Mouse (Mus musculus): ENCODE results near the gene Ccdc169. TPM values are rescaled to one million over a fixed set of nuclear protein-coding genes. Genes with fewer than 3 reads are reported as not detected.
A peak's percentile ranks its signal among the peaks of the same experiment; 100 is the strongest.

Gene Ccdc169
- polyA plus RNA-seq (2015; fragmentation: Nextera tagmentation; extraction: Ambion mirVana): not detected in 2 replicates

DNA sequence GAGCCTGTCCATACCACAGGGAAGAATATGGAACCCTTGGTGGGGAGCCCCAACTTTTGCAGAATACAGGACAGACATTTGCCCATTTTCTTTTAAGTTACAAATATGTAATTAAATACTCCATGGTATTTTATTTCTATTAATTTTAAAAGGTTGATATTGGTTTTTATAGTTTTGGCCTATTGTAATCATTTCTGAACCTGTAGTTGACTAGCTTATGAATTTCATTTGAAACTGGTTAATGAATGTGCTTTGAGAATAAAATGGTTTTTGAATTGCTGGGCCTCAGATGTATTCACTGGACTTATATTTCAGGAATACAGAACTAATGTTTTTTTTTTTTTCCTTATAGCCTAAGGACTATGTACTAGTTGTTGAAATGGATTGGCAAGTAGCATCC lies at the start of gene Ccdc169:
TSS of gene Ccdc169 (plus strand) at position 301 of the 400 bp plus-strand sequence.
- no peak within 1 kb of the TSS for H3K4me3 ChIP-seq (replicated peaks)
- no peak for ATAC-seq (ENCODE audit: insufficient read depth)
- peaks cover 8% of the 10 kb centered on the region for H3K36me3 ChIP-seq (replicated peaks)
- no peak within 1 kb of the TSS for H3K4me2 ChIP-seq
- no peak within 1 kb of the TSS for H3K27ac ChIP-seq (replicated peaks)
- H3K9ac ChIP-seq: no peak within 1 kb of the TSS
- no peaks in the 10 kb centered on the region for H3K9me3 ChIP-seq (replicated peaks)
- H3K27me3 ChIP-seq: no peaks in the 10 kb centered on the region
- H3K4me1 ChIP-seq (replicated peaks): no peaks in the 10 kb centered on the region

DNA sequence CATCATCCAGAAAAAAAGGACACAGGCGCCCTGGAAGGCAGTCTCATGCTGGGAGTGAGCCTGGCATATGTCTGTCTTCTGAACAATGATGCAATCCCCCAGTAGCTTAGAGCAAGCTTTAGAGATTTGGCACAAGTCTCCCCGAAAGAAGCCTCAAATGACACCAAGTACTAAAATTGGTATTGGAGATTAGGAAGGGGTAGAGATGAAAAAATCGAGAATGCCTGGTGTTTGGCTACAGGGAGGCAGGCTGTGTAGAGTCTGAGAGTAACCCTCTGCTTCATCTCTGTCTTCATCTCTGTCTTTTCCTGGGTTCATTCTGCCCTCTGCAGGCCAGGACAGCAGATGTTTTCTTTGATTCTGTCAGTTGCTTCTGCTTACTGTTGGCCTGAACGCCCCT lies 49.8 kb upstream of the Ccdc169 start:
- Histone ChIP-seq H3K4me3 (replicated peaks) (no peak overlapping the region), H3K4me2 (no peak overlapping the region), H3K36me3 (replicated peaks) (no peaks in the 10 kb centered on the region), H3K27me3 (no peaks in the 10 kb centered on the region), H3K9me3 (replicated peaks) (no peaks in the 10 kb centered on the region), H3K4me1 (replicated peaks) (no peaks in the 10 kb centered on the region), H3K27ac (replicated peaks) (no peak overlapping the region), H3K9ac (no peak overlapping the region)
- ATAC-seq (ENCODE audit: insufficient read depth): no peak
- WGBS (ENCODE audit: insufficient replicate concordance): 43% methylated on average over 4 of the region's 4 CpGs

DNA sequence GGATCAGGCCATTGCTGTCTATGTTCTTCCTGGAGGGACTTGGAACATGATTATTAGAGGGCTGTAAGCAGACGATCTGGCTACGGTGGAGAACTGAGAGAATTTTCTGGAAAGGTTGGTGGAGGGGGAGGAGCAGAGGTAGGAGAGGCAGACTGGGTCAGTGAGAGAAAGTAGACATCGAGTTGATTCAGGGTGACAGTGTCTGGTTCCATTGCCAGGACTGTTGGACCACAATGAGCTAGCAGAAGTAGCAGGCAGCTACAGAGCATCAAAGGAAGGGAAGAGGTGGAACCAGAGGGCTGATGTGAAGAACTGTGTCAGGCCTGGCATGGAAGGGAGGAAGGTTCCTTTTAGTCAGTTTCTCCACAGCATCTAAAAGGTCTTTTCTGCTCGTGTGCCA lies 48.8 kb upstream of the Ccdc169 start:
- ATAC-seq (ENCODE audit: insufficient read depth): no peak
- H3K9ac ChIP-seq: no peak overlapping the region

DNA sequence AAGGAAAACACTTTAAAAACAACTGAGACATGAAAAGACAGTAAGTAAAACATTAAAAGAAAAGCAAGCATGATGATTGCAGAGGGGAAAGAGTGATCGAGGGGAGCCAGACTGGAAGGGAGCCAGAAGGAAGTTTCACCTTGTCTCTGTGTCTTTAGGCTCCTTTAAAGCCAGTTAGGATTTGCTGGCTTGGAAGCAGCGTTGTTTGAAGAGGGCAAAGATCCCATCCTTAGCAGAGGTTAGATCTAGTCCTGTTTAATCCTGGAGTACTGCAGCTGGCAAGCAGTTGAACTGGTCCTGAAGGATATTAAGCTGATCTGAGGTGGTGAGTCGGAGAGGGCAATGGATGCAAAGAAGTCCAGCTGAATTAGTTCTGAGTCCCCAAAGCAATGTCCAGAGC lies 48.3 kb upstream of the Ccdc169 start:
- Histone ChIP-seq H3K36me3 (replicated peaks) (no peaks in the 10 kb centered on the region), H3K4me2 (no peak overlapping the region), H3K4me1 (replicated peaks) (no peaks in the 10 kb centered on the region), H3K9me3 (replicated peaks) (no peaks in the 10 kb centered on the region), H3K27ac (replicated peaks) (no peak overlapping the region), H3K4me3 (replicated peaks) (no peak overlapping the region), H3K9ac (no peak overlapping the region), H3K27me3 (no peaks in the 10 kb centered on the region)
- 46% methylated on average over 3 of the region's 3 CpGs for WGBS (ENCODE audit: insufficient replicate concordance)
- ATAC-seq (ENCODE audit: insufficient read depth): no peak

More for the DNA sequence above, 48.8 kb upstream of the Ccdc169 start:
- Histone ChIP-seq H3K36me3 (replicated peaks) (no peaks in the 10 kb centered on the region), H3K4me2 (no peak overlapping the region), H3K4me1 (replicated peaks) (no peaks in the 10 kb centered on the region), H3K9me3 (replicated peaks) (no peaks in the 10 kb centered on the region), H3K27me3 (no peaks in the 10 kb centered on the region), H3K27ac (replicated peaks) (no peak overlapping the region), H3K4me3 (replicated peaks) (no peak overlapping the region)
- 45% methylated on average over 4 of the region's 4 CpGs for WGBS (ENCODE audit: insufficient replicate concordance)

DNA sequence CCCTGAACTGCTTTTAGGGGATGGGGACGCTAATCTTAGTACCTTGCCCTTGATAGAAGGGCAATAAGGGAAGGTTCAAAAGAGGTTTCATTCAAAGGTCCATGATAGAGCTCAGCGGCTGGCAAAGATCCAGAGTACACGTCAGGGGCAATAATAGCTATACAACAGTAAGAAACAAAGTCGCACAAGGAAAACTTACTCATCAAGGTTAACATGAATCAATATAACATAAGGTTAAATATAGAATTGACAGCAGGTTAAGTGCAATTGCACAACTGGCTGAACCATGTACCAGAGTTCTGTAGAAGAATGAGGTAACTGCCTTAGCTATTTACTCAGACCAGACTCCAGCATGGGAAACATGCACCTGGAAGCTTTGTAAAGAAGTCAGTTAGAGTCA lies 47.8 kb upstream of the Ccdc169 start:
- ATAC-seq (ENCODE audit: insufficient read depth): peak; percentile 25; the same call in 1 of the 2 replicates
- H3K27me3 ChIP-seq: no peaks in the 10 kb centered on the region
- H3K4me2 ChIP-seq: no peak overlapping the region
- H3K9ac ChIP-seq: no peak overlapping the region
- 61% methylated on average over 4 of the region's 4 CpGs for WGBS (ENCODE audit: insufficient replicate concordance)
- H3K27ac ChIP-seq (replicated peaks): no peak overlapping the region
- no peaks in the 10 kb centered on the region for H3K36me3 ChIP-seq (replicated peaks)
- no peaks in the 10 kb centered on the region for H3K9me3 ChIP-seq (replicated peaks)
- H3K4me1 ChIP-seq (replicated peaks): no peaks in the 10 kb centered on the region
- H3K4me3 ChIP-seq (replicated peaks): no peak overlapping the region

DNA sequence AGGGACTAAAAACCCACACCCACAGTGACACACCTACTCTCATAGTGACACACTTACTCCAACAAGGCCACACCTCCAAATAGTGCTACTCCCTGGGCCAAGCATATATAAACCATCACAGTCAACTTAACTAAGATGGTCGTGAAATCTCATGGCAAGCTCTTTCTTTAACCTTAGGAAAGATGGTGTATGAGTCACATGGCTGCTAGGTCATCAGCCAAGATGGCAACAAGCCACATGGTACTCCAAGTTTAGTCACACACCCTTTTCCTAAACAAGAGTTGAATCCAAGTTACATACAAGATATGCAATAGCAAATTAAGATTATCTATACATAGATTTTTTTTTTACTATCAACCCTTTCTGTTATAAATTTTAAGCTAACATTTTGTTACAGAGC lies 44.0 kb upstream of the Ccdc169 start:
- Histone ChIP-seq H3K27me3 (no peaks in the 10 kb centered on the region), H3K9ac (no peak overlapping the region), H3K9me3 (replicated peaks) (no peaks in the 10 kb centered on the region), H3K4me3 (replicated peaks) (no peak overlapping the region), H3K36me3 (replicated peaks) (no peaks in the 10 kb centered on the region), H3K27ac (replicated peaks) (no peak overlapping the region), H3K4me2 (no peak overlapping the region), H3K4me1 (replicated peaks) (no peaks in the 10 kb centered on the region)
- 45% methylated on average over 1 of the region's 1 CpGs for WGBS (ENCODE audit: insufficient replicate concordance)
- no peak for ATAC-seq (ENCODE audit: insufficient read depth)

DNA sequence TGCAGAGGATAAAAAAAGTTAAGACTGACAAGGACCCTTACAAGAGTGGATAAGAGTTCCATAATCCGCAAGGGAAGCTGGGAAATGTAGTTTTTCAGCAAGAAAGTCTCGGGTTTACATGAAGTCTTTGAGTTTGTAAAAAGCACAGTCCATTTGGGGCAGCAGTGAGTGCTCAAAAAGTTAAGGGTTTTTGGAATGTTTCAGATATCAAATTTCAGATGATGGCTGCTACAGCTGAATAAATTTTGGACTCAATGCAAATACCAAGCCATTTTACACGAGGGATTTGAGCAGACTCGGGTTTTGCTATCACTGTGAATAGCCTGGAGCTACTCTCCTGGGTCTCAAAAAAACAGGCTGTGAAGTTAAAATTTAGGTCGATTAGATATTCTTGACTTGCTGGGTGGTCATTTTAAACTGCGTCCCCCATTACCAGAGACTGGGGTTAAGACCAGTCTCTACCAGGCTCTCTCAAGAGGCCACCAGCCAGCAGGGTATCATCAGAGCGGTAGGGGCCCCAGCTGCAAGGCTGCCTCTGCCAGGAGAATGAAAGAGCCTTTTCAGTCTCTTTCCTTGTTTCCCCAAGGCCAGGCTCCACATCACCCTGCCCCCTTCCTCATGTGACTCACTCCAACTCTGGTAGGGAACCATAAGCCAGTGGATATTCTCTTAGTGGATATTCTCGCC lies 41.0 kb upstream of the Ccdc169 start:
- no peaks in the 10 kb centered on the region for H3K27me3 ChIP-seq
- H3K4me3 ChIP-seq (replicated peaks): no peak overlapping the region
- no peak overlapping the region for H3K27ac ChIP-seq (replicated peaks)
- ATAC-seq (ENCODE audit: insufficient read depth): no peak
- H3K4me2 ChIP-seq: no peak overlapping the region
- no peak overlapping the region for H3K9ac ChIP-seq
- no peaks in the 10 kb centered on the region for H3K9me3 ChIP-seq (replicated peaks)
- no peaks in the 10 kb centered on the region for H3K4me1 ChIP-seq (replicated peaks)
- no peaks in the 10 kb centered on the region for H3K36me3 ChIP-seq (replicated peaks)
- 50% methylated on average over 8 of the region's 8 CpGs for whole genome bisulfite sequencing (ENCODE audit: insufficient replicate concordance)

DNA sequence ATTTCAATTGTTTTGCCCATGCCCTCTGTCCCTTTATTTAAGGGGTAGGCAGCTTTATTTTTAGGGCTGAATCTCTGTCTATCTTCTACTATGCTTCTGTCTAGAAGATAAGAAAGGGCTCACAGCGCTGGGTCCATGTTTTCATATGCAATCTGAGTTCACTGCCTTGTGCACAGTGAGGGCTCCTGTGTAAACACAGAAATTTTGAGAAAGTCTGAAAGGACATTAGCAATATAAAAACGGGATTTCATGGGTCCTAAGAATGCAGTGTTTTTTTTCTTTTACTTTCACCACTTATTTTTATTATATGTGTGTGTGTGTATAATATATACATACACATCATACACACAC lies 40.5 kb upstream of the Ccdc169 start:
- H3K27ac ChIP-seq (replicated peaks): no peak overlapping the region
- no peak for ATAC-seq (ENCODE audit: insufficient read depth)
- no peak overlapping the region for H3K4me3 ChIP-seq (replicated peaks)
- no peak overlapping the region for H3K9ac ChIP-seq
- H3K4me1 ChIP-seq (replicated peaks): no peaks in the 10 kb centered on the region
- H3K9me3 ChIP-seq (replicated peaks): no peaks in the 10 kb centered on the region
- H3K4me2 ChIP-seq: no peak overlapping the region
- no peaks in the 10 kb centered on the region for H3K36me3 ChIP-seq (replicated peaks)
- 40% methylated on average over 2 of the region's 2 CpGs for WGBS (ENCODE audit: insufficient replicate concordance)
- no peaks in the 10 kb centered on the region for H3K27me3 ChIP-seq

DNA sequence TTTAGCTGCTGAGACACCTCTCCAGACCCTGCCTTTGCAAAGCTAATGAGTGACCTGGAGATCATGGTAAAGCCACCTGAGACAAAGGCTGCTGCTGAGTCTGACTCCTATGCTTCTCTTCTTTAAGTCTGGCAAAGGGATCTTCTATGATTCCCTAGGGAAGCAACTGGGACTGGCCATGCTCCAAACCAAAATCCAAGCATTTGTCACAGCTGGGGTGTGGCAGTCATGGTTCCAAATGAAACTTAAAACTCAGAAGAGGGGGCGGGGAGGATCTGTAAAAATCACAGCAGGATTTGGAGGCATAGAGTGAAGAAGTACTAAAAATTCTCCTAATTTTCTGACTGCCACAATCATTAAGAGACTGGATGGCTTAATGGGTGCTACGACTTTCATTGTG lies 40.0 kb upstream of the Ccdc169 start:
- H3K9me3 ChIP-seq (replicated peaks): no peaks in the 10 kb centered on the region
- WGBS (ENCODE audit: insufficient replicate concordance): 49% methylated on average over 2 of the region's 2 CpGs
- H3K4me1 ChIP-seq (replicated peaks): no peaks in the 10 kb centered on the region
- H3K36me3 ChIP-seq (replicated peaks): no peaks in the 10 kb centered on the region
- no peak for ATAC-seq (ENCODE audit: insufficient read depth)
- no peak overlapping the region for H3K4me2 ChIP-seq
- no peaks in the 10 kb centered on the region for H3K27me3 ChIP-seq
- H3K4me3 ChIP-seq (replicated peaks): no peak overlapping the region
- H3K9ac ChIP-seq: no peak overlapping the region
- H3K27ac ChIP-seq (replicated peaks): no peak overlapping the region

DNA sequence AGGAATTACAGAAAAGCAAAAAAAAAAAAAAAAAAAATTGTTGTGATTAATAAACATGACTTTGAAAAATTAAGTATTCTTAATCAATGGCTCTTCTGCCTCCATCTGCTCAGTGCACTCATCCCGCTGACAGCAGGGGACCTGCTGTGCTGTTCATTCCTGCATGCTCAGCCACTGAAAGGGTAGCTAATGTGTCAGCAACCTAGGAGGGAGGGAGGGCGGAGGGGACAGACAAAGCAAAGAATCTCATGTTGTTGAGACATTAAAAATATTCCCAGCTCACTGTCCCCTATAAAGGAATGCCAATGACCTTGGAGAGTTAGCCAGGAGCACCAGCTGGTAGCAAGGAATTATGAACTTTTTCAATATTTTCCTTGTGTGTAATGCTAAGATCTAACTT lies 39.1 kb upstream of the Ccdc169 start:
- Histone ChIP-seq H3K9ac (no peak overlapping the region), H3K27me3 (no peaks in the 10 kb centered on the region), H3K27ac (replicated peaks) (no peak overlapping the region), H3K36me3 (replicated peaks) (no peaks in the 10 kb centered on the region), H3K4me2 (no peak overlapping the region), H3K4me1 (replicated peaks) (no peaks in the 10 kb centered on the region), H3K4me3 (replicated peaks) (no peak overlapping the region), H3K9me3 (replicated peaks) (no peaks in the 10 kb centered on the region)
- ATAC-seq (ENCODE audit: insufficient read depth): no peak
- 60% methylated on average over 2 of the region's 2 CpGs for WGBS (ENCODE audit: insufficient replicate concordance)

DNA sequence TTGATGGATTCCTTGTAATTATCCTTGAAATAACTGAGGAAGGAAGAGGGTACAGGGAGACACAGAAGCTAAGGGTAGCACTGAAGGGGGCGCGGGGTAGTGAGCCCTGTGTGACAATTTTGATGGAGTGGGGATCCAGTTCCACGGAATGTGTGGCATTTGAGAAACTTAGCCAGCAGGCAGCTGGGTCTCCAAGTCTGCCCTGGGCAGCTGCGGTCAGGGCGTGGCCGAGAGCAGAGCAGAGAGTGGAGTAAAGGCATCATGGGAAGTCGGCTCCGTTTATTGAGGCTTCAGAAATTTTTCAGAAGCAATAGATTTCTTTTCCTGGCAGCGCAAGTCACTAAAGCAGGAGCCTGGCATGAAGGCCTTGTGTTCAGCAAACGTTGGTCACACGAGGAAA lies 38.1 kb upstream of the Ccdc169 start:
- no peaks in the 10 kb centered on the region for H3K9me3 ChIP-seq (replicated peaks)
- no peaks in the 10 kb centered on the region for H3K4me1 ChIP-seq (replicated peaks)
- H3K9ac ChIP-seq: no peak overlapping the region
- H3K27me3 ChIP-seq: no peaks in the 10 kb centered on the region
- H3K4me2 ChIP-seq: no peak overlapping the region
- WGBS (ENCODE audit: insufficient replicate concordance): 68% methylated on average over 11 of the region's 11 CpGs
- no peak overlapping the region for H3K27ac ChIP-seq (replicated peaks)
- no peaks in the 10 kb centered on the region for H3K36me3 ChIP-seq (replicated peaks)
- no peak overlapping the region for H3K4me3 ChIP-seq (replicated peaks)
- ATAC-seq (ENCODE audit: insufficient read depth): no peak

DNA sequence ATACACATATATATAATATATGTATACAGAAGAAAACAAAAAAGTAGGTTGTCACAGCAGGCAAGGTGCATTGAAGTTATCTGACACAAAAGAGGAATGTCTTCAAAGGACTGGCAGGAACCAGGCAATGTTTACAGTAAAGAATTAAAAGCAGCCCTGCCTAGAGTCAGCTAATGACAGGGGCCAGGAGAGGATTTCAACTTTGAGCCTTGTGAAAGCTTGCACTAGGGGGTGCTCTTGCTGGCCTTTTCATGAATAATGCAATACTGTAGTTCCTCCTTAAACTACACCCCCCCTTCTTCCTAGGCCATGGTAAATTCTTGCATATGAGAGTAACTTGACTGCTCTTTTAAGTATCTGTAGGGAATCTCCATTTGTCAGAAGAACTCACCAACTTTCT lies 36.0 kb upstream of the Ccdc169 start:
- ATAC-seq (ENCODE audit: insufficient read depth): no peak
- Histone ChIP-seq H3K36me3 (replicated peaks) (no peaks in the 10 kb centered on the region), H3K4me2 (no peak overlapping the region), H3K4me3 (replicated peaks) (no peak overlapping the region), H3K9ac (no peak overlapping the region), H3K27me3 (no peaks in the 10 kb centered on the region), H3K27ac (replicated peaks) (no peak overlapping the region), H3K4me1 (replicated peaks) (no peaks in the 10 kb centered on the region), H3K9me3 (replicated peaks) (no peaks in the 10 kb centered on the region)

Measured in liver, embryonic 15.5 days (tissue).